Mouse (Mus musculus) layer of hippocampus, postnatal 10 days (tissue): Measurements from ENCODE around the gene Artn. TPM values are rescaled to one million over a fixed set of nuclear protein-coding genes. Genes with fewer than 3 reads are reported as not detected.

Experiments
- DNase-seq, 2 experiments: peaks; one replicate each; pipeline ENCODE4 v3.0.0; 2021; ENCODE audit warnings: low spot score in 2 of 2
- total RNA-seq, 2 experiments: library from RNA; stranded (reverse); gene quantifications; 2 replicates each; pipeline ENCODE4 v1.2.3; 2021

The Artn gene
- total RNA-seq, 2 experiments from 2014 or later = 1.5 to 1.6 TPM

DNA sequence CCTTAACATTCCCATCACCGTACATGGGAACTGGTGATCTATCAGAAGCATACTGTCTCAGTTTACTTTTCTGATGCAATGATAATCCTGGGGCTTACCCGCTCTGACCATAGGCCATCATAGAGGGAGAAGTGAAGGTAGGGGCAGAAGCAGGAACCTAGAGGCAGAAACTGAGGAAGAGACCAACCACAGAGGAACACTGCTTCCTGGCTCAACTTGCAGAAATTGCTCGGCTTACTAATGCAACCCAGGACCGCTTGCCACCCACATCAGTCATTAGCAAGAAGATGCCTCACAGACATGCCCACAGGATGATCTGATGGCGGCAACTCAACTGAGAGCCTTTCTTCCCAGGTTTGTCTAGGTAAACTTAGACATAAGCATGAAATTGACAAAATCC is 10.8 kb downstream of the Artn start:
- no peak for DNase-seq

DNA sequence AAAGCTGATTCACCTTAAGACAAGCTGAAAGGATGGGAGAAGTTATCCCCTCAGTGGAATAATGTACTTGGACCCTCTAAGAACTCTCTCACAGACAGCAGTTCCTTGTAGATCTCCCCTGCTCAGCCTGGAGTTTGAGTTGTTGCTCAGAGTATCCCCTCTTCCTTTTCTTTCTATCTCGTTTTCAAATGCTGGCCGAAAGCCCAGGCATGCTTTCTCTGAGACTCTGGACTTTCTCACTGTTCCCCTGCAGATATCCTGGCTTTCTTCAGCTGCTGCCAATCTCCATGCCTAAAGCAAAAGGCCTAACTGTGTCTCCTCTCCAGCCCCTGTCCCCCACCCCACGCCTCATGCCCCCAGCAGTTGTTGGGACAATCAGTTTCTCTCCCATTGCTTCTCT is 11.3 kb downstream of the Artn start:
- no peak for DNase-seq

DNA sequence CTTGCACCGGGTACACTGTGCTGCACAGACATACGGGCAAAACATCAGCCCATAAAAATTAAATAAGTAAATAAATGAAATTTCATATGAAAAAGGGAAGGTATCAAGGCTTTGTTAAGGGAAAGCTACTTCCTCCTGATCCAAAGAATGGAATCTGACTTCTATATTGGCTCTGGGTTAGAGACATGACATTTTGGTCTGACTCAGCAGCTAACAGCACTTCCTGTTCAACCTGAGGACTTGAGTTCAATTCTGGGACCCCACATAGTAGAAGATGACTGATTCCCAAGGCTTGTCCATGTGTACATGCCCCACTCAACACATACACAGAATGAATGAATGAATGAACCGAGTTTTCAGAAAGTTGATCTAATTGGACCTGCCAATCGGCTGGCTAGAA is 11.7 kb downstream of the Artn start:
- no peak for DNase-seq

DNA sequence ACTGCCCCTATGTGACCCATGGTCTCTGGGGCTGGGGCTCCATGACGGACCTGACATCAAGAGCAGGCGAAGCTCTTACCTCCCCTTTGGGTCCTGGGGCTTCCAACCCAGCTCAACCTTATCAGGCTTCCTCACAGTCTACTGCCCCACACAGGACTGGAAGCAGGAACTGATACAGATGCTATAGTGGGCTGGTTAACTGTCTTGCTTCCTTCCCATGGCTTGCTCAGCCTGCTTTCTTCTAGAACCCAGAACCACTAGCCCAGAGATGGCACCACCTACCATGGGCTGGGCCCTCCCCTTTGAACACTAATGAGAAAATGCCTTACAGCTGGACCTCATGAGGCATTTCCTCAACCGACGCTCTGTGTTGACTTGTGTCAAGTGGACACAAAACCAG is 12.2 kb downstream of the Artn start:
- DNase-seq = no peak

DNA sequence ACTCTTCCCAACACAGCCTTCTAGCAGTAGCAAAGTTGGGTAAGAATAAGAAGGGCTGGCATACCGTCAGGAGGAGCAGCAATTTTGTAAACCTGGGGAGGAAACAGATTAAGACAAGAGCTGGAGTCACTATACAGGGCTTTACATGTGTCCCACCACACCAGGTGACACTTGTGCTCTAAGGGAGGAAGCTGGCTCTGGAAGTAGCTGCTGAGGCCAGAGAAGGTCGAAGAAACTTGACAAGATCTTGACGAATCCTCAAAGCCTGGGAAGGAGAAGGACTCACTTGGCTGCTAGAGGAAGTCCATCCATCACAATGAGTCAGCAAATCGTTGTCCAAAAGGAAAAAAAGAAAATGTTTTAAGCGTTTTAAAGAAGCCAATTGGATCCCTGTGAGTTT is 13.2 kb downstream of the Artn start:
- no peak for DNase-seq

DNA sequence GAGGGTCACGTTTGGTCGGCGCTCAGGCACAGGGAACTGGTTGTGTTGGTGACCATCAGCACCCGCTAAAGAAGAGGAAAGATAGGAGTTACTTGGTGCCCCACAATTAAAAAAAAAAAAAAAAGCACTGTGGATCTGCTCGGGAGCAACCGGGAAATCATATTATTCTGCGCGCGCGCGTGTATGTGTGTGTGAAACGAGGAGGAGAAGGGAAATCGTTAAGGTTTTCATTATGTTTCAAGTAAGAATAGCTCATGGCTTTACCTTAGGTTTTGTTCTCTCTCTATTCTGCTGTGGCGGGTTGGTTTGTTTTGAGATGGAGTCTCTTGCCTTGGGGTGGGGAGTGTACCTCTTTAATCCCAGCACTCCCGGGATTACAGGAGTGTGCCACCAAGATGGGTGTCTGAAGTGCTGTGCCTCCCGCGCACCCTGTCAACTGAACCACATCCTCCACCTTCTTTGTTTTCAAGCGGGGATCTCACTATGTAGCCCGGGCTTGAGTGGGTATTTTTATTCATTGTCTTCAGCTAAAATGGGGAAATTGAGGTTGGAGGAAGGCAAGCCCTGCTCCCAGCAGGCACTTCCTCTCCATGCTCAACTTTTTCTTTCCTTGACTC is 14.0 kb downstream of the Artn start:
- DNase-seq = no peak

DNA sequence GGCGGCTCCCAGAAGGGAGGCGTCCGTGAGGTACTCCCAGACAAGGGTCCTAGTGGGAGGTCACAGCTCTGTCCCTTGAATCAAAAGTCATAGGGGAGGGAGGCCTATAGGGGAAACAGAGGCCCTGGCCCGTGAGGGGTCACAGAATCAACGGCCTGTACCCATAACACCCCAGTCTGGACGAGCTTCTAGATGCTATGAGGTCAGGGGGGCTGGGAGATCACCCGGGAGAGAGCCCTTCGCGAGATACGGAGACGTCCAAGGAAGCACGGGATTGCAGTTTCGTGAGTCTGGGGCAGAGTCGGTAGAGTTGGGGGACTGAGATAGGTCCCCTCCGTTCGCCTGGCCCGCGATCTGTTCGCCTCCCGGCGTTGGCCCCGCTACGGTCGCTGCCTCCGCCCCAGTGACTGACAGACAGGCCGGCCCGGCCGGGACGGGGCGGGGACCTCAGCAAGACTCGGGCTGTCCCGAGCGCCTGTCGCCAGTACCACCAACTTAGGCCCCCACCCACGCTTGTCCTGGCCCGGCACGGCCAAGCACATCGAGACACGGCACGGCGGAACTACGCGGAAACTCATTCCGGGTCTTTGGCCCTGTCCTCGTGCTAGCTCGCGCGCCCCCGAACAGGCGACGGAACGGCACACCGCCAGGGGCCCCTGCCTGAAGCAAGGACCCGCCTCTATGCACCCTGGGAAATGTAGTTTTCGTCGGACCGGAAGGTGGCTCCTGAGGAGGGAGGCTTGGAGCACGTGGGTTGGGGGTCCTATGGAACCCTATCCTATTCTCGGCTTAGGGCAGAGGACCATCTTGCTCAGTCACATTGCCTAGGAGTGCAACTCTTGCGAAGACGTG is 14.7 kb downstream of the Artn start, which contains the start of gene Ipo13:
Gene Ipo13, minus strand, starts transcription at position 409 of the 852 bp plus-strand sequence.
- DNase-seq = peak; percentile 92 to 96

DNA sequence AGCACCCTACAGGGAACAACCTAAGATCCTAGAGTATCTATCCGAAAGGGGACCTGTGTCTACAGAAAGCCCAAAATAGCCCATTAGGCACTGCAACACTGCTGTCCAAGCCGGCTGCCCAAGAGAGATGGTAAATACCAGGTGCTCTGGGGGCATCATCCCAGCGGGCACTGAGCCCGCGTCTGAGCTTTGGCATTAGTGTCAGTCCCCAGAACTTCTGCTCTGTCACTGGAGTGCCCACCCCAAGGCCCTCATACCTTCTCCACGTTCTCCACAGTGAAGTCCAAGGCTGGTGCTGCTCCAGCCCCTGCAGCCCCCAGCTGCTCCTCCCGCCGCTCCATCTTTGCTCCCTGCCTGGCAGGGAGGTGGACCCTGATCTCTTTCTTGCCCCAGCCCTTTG is 15.5 kb downstream of the Artn start:
- no peak for DNase-seq

DNA sequence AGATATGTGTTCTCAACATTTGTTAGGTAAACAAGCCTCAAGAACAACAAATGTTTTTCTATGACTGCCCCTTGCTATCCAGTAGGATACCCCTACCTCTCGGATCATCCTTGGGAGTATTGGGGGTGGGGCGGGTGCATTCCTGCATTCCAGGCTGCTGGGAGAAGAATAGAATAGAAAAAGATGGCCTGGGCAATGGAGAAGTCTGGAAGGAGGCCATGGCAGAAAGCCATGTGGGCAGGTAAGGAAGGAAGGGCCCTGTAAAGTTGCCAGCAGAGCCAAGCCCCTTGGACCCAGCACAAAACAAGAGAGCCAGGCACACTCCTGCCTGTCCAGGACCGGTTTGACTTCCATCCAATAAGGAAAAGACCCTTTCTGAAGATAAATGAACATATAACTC is 16.1 kb downstream of the Artn start:
- DNase-seq = peak in 1 of 2 experiments; percentile 46

DNA sequence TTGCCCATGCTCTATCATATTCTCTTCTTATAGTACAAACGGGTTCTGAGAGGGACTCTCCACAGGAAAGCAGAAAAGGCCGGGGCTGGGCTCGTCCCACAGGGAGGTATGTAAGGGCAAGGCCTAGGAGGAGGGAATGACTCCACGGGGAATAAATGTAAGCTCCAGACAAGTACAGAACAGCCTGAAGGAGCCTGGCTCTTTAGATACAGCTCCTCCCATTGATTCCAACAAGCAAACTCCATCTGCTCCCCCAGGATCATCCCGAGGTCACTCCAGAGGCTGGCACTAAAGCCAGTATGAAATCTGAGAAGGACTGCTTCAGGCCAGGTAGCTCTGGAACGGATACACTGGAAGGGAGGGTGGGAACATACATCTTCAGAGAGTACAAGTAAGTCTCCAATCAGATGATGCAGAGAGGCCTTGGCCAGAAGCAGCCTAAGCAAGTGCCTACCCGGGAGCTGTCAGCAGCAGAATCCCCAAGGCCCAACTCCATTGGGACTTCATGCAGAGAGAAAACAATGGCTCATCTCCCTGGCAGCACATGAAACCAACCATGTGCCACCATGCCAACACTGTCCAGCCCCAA is 16.8 kb downstream of the Artn start:
- DNase-seq = no peak

DNA sequence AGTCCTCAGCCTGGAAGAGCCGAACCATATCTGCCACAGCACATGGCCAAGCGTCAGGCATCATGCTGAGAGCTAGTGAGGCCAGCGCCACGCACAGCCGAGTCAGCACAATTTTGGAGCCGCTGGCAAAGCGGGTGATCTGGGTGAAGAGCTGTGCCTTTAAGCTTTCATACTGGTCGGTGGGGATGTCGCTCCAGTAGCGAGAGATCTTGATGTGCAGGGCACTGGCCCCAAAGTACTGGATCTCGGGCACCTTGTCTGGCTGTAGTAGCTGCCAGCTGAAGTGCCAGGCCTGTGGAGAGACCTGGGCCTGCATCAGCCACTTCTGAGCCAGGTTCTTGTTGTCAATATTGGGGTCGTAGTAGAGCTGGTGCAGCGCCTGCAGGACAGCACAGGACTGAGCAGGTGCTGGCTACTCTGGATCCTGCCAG is 17.4 kb downstream of the Artn start:
- DNase-seq = no peak

DNA sequence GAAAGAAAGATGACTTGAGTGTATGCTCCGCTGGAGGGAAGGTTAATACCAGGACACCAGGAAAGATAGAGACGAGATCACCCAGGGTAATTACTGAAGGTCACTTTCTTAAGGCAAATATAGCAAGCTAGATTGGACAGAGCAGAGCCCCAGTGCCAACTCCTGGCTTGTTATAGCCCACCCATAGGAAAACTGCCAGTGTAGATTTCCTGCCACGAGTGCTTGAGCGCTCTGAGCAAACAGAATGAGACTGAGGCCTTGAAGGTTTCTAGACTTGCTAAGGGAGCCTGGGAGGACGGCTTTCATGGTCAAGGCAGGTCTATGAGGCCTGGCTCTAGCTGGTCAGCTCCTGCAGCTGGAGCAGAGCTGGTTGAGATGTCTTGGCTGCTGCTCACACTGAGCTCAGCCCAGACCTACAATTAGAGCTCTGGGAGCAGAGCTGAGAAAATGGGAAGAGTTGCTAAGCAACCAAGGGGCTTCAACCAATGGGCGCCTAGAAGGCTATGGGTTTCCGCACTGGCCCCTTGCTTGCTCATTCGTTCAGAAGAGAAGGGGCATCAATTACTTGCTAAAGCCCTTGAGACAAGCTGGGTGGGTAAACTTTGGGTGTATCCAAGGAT is 20.6 kb downstream of the Artn start:
- DNase-seq = no peak

DNA sequence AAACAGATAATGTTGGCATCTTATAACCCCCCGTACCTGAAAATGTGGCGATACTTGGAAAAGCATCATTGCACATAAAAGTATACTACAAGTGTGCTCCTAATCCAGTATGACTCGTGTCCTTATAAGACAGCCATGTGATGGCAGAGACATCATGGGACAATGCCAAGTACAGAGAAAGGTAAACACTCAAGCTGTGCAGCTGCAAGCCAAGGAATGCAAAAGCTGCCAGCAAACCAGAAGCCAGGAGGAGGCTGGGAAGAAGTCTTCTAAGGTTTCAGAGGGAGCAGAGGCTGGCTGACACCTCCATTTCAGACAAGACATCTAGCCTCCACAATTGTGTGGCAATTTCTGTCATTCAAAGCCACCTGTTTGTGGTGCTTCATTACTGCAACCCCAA is 23.4 kb downstream of the Artn start:
- DNase-seq = no peak

DNA sequence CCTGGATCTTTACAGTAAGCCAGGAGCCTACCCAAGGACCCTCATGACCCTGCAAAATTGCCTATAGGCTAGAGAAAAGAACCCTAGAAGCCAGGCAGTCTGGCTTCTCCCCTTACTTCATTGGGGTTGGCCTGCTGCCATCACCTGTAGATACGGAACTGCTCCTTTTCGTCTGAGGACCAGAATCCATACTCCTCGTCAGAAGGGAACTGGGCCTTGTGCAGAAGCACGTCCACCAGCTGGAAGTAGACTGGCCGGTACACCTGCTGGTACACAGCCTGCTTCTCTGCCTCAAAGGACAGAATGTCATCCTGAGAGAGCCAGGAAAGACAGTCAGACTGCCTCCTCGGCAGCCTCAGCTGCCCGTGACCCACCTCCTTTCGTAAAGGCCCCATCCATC is 24.8 kb downstream of the Artn start:
- DNase-seq = no peak

DNA sequence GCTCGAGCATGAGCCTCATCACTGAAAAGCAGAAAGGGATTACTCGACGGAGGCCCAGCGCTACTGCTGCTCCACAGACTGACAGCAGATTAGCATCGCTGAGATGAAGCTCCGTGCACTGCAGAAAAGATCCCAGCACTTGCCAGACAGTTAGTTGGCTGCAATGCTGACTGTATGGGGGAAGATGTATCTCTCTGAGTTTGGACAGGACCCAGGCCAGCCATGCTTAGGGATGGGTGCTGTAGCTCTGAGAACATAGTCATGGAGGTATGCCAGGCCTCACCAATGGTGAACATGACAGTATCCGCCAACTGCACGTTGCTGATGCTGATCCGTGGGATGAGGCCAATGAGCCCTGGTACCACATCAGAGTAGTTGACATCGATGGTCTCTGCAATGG is 25.5 kb downstream of the Artn start:
- DNase-seq = no peak

DNA sequence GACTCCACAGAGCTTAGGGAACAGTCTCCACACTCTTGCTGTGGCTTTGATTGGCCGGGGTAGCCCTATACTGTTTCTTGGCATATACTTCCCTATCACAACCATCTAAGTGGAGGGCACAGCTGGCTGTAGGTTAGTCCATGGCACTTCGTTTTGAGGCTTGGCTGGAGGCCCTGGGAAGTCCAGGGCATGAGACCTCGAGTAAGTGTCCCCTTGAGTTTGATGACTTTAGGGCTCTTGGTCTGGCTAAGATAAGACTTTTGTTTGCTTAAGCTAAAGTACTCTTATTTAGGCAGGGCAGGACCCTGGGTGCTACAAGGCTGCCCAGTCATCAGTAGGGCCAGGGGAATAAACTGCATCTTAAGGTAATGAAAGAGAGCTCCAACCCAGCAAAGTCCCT is 31.5 kb downstream of the Artn start:
- no peak for DNase-seq

DNA sequence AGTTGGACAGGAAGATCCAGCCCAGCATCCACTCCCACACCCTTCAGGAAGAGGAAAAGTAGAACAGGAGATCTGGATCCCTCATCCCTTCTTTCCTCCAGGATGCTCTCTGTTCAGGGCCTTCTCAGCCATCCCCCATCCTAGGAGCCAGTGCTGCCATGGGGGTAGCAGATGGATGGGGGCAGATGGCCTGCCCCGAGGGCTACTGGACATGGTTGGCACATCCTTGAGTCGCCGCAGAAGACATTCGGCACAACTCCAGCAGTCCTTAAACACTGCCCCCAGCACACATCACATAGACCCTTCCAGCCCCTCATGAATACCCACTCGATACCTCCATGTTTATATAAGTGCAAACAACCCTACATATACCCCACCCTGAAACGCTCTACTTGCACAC is 33.5 kb downstream of the Artn start:
- DNase-seq = no peak

DNA sequence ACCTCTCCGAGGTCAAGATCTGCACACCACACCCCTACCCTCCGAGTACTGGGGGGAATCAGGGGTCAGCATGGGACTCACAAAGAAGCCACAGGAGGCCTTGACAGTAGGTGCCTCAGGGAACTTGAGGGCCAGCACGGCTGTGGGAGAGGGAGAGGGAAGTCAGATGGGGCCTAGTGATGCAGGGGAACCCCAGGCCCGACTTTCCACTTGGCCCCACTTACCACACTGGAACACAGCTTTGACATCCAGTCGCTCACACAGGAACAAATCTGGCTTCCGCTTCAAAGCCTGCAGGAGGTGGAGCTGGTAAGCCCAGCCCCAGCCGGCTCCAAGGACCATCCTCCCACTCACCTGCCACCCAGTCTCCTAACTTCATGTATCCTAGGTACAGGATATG is 34.2 kb downstream of the Artn start:
- no peak for DNase-seq

DNA sequence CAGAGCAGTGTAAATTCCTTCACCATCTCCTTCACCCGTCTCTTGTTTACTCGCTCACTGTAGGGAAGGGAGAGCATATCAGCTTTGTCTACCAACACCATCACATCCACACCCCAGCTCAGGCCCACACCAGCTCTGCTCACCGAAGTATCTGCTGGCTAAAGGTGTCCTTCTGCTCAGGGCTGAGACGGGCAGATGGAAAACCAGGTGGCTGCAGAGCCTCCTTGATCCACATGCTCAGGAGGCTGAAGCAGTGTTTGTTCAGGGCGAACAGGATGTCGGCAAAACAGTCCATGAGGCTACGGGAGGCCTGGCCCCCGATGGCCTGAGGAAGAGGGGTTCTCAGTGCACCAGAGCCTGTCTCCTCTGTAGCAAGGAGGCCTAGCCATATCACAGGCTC is 35.0 kb downstream of the Artn start:
- no peak for DNase-seq

DNA sequence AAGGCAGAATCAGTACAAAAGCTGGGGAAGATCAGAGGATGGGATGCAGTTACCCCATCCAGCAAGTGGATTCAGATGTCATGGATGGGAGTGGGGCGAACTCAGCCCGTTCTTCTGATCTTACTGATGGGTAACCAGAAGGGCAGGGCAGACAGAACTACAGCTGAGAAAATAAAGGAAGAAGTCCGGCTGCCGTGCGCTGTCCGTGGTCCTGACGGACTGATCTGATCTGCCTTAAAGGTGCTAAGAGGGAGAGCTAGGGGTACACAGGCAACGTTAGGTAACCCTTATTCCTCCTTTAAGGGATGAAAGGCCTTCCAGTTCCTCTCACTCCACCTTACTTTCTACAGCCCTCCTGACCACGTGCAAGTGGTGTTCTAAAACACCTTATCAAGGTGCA is 36.2 kb downstream of the Artn start:
- DNase-seq = no peak

DNA sequence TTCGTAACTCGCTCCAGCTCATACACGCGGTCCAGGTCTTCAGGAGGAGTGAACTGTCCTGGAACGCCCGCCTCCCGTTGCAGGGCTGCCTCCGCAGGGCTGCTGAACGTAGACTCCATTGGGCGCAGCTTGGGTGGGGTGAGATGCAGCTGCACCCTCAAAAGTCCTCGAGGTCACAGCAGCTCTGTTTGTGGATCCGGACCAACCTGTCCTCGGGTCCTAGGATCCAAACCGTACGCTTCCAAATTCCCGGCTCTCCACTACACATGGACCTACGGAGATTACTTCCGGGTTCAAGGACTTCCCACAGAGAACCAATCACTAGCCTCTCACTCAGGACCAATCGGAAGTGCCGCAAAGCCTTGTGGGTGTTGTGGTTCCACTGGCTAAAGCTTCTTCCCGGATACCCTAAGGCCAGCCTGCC is 37.8 kb downstream of the Artn start, which contains the start of gene Dph2:
Gene Dph2, minus strand, starts transcription at position 295 of the 424 bp plus-strand sequence.
- peak; percentile 66 to 75 for DNase-seq

DNA sequence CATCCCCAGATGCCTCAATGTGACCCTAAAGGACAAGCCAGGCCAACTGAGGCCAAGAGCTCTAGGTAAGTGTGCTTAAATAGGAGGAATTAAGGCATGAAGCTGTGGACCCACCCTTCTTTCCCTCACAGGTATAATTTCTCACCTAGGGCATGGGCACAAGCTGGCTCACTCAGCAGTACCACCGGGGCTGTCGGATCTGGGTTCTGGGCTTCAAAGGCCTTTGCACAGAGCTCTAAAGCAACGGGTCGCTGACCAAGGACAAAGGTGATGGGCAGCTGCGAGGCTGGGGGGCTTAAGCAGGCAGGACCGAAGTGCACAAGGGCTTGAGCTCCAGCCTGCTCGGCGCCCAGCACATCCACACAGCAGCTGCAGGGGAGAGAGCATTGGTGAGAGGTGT is 38.8 kb downstream of the Artn start:
- no peak for DNase-seq
